Mouse (Mus musculus): ENCODE measurements around the gene Kctd11.
"Not testable (repeated sequence)": the region's sequence is repeated elsewhere in the genome, so short reads cannot be mapped to it uniquely, and the experiment has no call there.

Kctd11 gene

DNA sequence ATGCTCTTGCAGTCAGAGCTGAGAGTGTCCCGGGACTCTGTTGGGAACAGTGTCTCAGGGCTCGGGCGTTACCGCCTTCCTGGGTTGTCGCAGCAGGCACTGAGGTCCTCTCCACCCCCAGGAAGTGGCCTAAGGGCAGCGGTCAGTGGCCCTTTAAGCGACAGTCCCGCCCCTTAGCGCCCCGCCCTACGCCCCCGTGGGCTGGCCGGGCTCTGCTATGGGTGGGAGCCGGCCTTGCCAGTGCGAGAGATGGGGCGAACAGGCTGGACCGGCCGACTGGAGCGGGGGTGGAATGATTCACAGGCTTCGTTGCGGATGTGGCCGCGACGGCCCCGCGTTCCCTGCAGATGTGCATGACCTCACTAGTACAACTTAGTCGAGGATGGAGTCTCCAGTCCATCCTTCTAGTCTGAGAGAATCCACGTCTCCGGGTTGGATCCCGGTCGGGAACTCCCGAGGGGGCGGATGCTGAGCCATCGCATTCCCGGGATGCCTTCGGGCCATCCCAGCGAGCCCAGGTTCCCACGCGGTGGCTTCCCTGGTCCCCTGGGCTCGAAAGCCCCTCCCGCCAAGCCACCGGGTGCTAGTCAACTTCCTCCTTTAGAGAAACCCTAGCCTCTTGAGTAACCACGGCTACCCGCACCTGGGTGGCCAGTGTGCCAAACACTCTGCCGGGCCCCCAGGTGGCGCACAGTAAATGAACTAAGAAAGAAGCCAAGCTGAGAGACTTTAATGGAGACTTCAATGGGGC, at the start of gene Kctd11:
TSS of gene Kctd11 (minus strand) at position 554 of the 751 bp plus-strand sequence.
- peak; percentile 83 for DNase-seq (ENCODE audit: low read depth, low spot score)

DNA sequence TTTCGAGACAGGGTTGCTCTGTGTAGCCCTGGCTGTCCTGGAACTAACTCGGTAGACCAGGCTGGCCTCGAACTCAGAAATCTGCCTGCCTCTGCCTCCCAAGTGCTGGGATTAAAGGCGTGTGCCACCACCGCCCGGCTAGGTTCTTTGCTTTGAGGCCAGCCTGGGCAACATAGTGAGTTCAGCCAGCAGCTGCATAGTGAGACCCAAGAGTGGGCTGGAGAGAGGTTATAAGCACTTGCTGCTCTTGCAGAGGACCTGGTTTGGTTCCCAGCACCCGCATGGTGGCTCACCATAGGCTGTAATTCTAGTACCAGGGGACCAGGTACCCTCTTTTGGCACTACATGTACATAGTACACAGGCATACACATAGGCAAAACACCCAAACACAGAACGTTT, 49.0 kb upstream of the Kctd11 start:
- DNase-seq (ENCODE audit: low read depth, low spot score) = not testable (repeated sequence)

GRCm38 (mm10) chr11:69929712-69930111, 48.5 kb upstream of the Kctd11 start:
- DNase-seq (ENCODE audit: low read depth, low spot score) = no peak

DNA sequence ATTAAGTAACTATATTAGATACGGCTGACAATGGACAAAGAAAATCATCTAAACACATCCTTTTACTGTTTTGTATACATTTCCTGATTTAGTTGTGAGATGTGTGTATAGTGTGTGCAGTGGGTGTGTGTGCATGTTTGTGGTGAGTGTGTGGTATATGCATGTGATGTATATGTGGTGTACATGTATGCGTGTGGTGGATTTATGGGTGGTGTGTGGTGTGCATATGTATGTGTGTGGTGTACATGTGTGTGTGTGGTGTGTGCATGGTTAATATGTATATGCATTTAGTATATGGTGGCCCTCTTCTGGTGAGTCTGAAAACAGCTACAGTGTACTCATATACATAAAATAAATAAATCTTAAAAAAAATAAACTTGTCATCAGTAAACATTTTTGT, 46.3 kb upstream of the Kctd11 start:
- DNase-seq (ENCODE audit: low read depth, low spot score) = no peak

DNA sequence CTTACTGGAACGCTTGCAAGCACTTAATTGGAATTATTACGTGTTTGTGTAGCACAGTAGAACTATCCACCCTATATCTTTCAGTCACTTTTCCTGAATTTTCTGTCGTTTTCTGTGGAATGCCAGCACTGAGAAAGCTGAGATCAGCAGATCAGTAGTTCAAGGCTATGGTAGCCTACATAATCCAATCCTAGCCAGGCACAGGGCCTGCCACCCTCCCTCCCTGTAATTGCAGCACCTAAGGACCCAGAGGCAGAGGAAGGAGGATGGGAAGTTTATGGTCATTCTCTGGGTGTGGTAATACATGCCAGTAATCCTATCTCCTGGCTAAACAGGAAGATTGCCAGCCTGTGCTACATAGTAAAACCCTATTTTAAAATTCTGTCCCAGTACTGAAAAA, 41.6 kb upstream of the Kctd11 start:
- no peak for DNase-seq (ENCODE audit: low read depth, low spot score)

GRCm38 (mm10) chr11:69922012-69922756, 41.0 kb upstream of the Kctd11 start:
- DNase-seq (ENCODE audit: low read depth, low spot score) = peak; percentile 29

GRCm38 (mm10) chr11:69921114-69922011, 40.2 kb upstream of the Kctd11 start, which contains the start of gene Eif5a:
TSS of gene Eif5a (minus strand) at chr11:69921958.
- DNase-seq (ENCODE audit: low read depth, low spot score) = peak; percentile 100

- DNase-seq (ENCODE audit: low read depth, low spot score) = peak; percentile 60
Measured at GRCm38 (mm10) chr11:69920266-69921031, 39.2 kb upstream of the Kctd11 start.

DNA sequence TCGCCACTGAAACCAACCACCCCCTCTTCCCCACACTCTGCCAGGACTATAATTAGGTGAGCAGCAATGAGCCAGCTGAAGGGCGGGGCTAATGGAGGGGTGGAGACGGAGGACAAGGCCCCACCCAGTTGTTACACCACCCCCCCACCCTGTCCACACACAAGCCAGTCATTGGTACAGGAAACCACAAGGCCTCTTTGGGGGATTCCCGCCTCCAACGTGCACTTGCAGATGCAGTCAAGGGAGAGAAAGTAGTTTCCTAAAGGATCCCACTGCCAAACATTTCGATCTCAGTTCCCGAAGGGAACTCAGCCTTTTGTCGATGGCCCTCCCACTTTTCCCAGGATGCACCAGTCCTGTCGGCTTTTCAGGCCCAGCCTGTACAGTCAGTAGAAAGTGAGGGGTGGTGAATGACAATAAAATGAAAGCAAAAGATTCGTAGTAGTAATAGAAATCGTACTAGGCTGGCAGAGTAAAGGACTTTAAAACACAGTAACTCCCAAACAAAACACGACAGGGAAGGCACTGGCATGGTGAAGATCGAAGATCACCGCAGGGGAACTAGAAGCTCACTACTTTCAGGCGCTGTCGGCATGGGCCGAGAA, 38.6 kb upstream of the Kctd11 start:
- peak; percentile 77 for DNase-seq (ENCODE audit: low read depth, low spot score)

- no peak for DNase-seq (ENCODE audit: low read depth, low spot score)
Measured at GRCm38 (mm10) chr11:69919053-69919452, 37.8 kb upstream of the Kctd11 start.

DNA sequence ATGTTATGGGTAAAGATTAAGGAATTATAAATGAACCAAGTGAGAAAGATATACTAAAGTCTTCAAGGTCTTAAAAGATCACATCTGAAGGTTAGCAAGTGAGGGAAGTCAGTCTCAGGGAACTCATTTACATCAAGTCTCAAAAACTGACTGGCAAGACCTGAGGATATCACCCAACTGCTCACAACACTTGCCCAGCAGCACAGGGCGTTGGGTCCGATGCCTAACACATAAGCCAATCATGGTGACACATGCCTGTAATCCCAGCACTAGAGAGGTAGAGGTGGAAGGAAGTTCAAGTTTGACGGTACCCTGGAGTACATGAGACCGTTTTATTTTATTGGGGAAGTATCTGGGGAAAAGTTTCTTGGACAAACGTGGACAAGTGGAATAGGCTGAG, 36.9 kb upstream of the Kctd11 start:
- DNase-seq (ENCODE audit: low read depth, low spot score) = no peak

GRCm38 (mm10) chr11:69917379-69917948, 36.3 kb upstream of the Kctd11 start:
- no peak for DNase-seq (ENCODE audit: low read depth, low spot score)

DNA sequence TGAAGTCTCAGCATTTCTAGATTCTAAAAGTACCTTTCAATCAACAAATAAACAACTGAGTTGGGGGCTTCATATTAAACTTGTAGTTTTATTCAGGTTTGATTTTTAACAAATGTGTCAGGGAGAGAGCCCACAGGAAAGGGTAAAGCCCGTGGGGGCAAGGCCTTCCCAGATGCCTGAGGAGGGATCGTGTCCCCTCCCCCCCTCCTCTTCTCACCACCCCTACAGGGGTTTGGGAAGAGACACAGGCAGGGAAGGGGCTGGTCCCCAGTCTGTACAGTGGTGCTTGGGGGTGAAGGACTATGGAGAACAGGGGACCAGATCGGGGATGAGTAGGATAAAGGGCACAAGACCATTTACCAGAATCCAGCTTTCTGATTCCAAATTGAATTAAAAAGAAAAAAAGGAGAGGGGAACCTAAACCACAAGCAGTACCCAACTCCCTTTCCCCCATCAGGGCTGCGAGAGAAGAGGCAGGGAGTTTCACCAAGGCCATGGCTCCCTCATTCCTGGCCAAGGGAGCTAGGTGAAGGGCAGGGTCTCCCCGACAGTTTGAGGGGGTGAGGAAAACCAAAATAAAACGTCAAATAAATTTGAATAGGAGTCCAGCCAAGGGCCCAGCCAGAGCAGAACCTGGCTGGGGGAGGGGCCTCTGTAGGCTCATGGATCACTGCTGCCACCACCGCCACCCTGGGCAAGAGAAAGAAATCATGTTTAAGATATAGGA, 35.6 kb upstream of the Kctd11 start:
- DNase-seq (ENCODE audit: low read depth, low spot score) = not testable (repeated sequence)

- DNase-seq (ENCODE audit: low read depth, low spot score) = no peak
Measured at GRCm38 (mm10) chr11:69915667-69916627, 34.7 kb upstream of the Kctd11 start.

GRCm38 (mm10) chr11:69914917-69915430, 33.8 kb upstream of the Kctd11 start:
- DNase-seq (ENCODE audit: low read depth, low spot score) = no peak

GRCm38 (mm10) chr11:69914372-69914764, 33.2 kb upstream of the Kctd11 start:
- no peak for DNase-seq (ENCODE audit: low read depth, low spot score)

GRCm38 (mm10) chr11:69913554-69914371, 32.6 kb upstream of the Kctd11 start, which contains the start of gene Gps2:
TSS of gene Gps2 (plus strand) at chr11:69913888.
- peak; percentile 99 for DNase-seq (ENCODE audit: low read depth, low spot score)

All from brain, adult 2 months (tissue).